Mouse (Mus musculus): ENCODE measurements around the gene Abr.

Gene Abr

GRCm38 (mm10) chr11:76461696-76462095 is 160.4 kb downstream of the Abr start:
- DNase-seq (ENCODE audit: low read depth, low spot score) = no peak

- no peak for DNase-seq (ENCODE audit: low read depth, low spot score)
Observed at GRCm38 (mm10) chr11:76461201-76461600, 160.9 kb downstream of the Abr start.

GRCm38 (mm10) chr11:76459489-76459888 is 162.6 kb downstream of the Abr start:
- no peak for DNase-seq (ENCODE audit: low read depth, low spot score)

- DNase-seq (ENCODE audit: low read depth, low spot score) = no peak
Observed at GRCm38 (mm10) chr11:76458730-76459129, 163.4 kb downstream of the Abr start.

- peak; percentile 78 for DNase-seq (ENCODE audit: low read depth, low spot score)
Observed at GRCm38 (mm10) chr11:76456897-76457296, 165.2 kb downstream of the Abr start.

GRCm38 (mm10) chr11:76456233-76456632 is 165.9 kb downstream of the Abr start:
- DNase-seq (ENCODE audit: low read depth, low spot score) = peak; percentile 88

- DNase-seq (ENCODE audit: low read depth, low spot score) = peak; percentile 79
Observed at GRCm38 (mm10) chr11:76454492-76454891, 167.6 kb downstream of the Abr start.

GRCm38 (mm10) chr11:76450202-76450561 is 171.9 kb downstream of the Abr start:
- DNase-seq (ENCODE audit: low read depth, low spot score) = no peak

GRCm38 (mm10) chr11:76449520-76450201 is 172.5 kb downstream of the Abr start:
- DNase-seq (ENCODE audit: low read depth, low spot score) = no peak

- DNase-seq (ENCODE audit: low read depth, low spot score) = peak; percentile 81
Observed at GRCm38 (mm10) chr11:76446251-76446650, 175.9 kb downstream of the Abr start.

GRCm38 (mm10) chr11:76445459-76445858 is 176.7 kb downstream of the Abr start:
- no peak for DNase-seq (ENCODE audit: low read depth, low spot score)

- DNase-seq (ENCODE audit: low read depth, low spot score) = no peak
Observed at GRCm38 (mm10) chr11:76439666-76440065, 182.4 kb downstream of the Abr start.

- DNase-seq (ENCODE audit: low read depth, low spot score) = peak; percentile 86
Observed at GRCm38 (mm10) chr11:76436864-76437437, 185.2 kb downstream of the Abr start.

- no peak for DNase-seq (ENCODE audit: low read depth, low spot score)
Observed at GRCm38 (mm10) chr11:76436009-76436408, 186.1 kb downstream of the Abr start.

- no peak for DNase-seq (ENCODE audit: low read depth, low spot score)
Observed at GRCm38 (mm10) chr11:76429966-76430631, 192.0 kb downstream of the Abr start.

GRCm38 (mm10) chr11:76429556-76429955 is 192.6 kb downstream of the Abr start:
- DNase-seq (ENCODE audit: low read depth, low spot score) = no peak

- DNase-seq (ENCODE audit: low read depth, low spot score) = peak; percentile 40
Observed at GRCm38 (mm10) chr11:76429046-76429445, 193.1 kb downstream of the Abr start.

GRCm38 (mm10) chr11:76427781-76428180 is 194.3 kb downstream of the Abr start:
- DNase-seq (ENCODE audit: low read depth, low spot score) = no peak

GRCm38 (mm10) chr11:76425749-76426148 is 196.4 kb downstream of the Abr start:
- DNase-seq (ENCODE audit: low read depth, low spot score) = no peak

GRCm38 (mm10) chr11:76420896-76421295 is 201.2 kb downstream of the Abr start:
- no peak for DNase-seq (ENCODE audit: low read depth, low spot score)

GRCm38 (mm10) chr11:76419179-76419578 is 202.9 kb downstream of the Abr start:
- DNase-seq (ENCODE audit: low read depth, low spot score) = no peak

GRCm38 (mm10) chr11:76418423-76418822 is 203.7 kb downstream of the Abr start:
- DNase-seq (ENCODE audit: low read depth, low spot score) = no peak

GRCm38 (mm10) chr11:76415985-76416384 is 206.1 kb downstream of the Abr start:
- DNase-seq (ENCODE audit: low read depth, low spot score) = no peak
